Mouse (Mus musculus): ENCODE results near the gene Zc3hc1. TPM values are rescaled to one million over a fixed set of nuclear protein-coding genes. Genes with fewer than 3 reads are reported as not detected.

The Zc3hc1 gene
- polyA plus RNA-seq, 1 experiment from 2014 or later = 74.9 TPM

DNA sequence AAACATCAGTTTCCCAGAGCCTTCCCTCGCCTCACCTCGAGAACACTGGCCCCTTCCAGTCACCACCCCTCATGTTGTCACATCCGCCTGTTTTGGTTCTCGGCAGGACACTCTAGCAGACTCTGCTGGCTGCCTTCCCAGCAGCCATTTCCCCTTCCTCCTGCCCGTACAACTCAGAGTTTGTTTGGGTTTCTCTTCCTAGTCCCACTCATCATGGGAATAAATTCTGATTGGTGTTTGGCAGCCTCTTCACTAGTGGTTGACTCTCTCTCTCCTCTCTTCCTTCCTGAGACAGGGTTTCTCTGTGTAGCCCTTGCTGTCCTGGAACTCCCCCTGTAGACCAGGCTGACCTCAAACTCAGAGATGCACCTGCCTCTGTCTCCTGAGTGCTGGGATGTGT is 53.9 kb downstream of the Zc3hc1 start:
- H3K27ac ChIP-seq = no peak overlapping the region
- H3K4me3 ChIP-seq = no peak overlapping the region
- no peaks in the 10 kb centered on the region for H3K36me3 ChIP-seq
- no peak for DNase-seq (ENCODE audit: low spot score)
- no peaks in the 10 kb centered on the region for H3K9me3 ChIP-seq
- peaks cover 5% of the 10 kb centered on the region; the same call in 1 of the 2 replicates for H3K4me1 ChIP-seq (replicated peaks)
- 46% methylated on average over 5 of the region's 5 CpGs for WGBS
- H3K27me3 ChIP-seq (ENCODE audit: insufficient read depth, poor library complexity, severe bottlenecking) = no peaks in the 10 kb centered on the region

DNA sequence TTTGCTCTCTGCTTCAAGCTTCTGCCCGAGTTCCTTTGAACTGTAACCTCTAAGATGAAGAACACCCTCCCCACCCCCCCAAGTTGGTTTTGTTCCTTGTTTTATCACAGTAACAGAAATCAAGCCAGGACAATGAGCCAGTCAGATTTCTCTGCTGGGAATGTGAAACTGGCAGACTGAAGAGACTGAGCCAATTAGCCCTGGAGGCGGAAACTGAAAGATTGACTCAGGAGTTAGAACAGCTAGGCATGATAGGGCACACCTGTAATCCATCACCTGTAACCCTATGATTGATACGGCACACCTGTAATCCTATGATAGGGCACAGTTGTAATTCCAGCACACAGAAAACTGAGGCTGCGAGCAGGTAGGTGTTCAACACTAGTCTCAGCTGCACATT is 58.6 kb downstream of the Zc3hc1 start:
- peaks cover 5% of the 10 kb centered on the region; the same call in 1 of the 2 replicates for H3K4me1 ChIP-seq (replicated peaks)
- H3K9me3 ChIP-seq = no peaks in the 10 kb centered on the region
- H3K4me3 ChIP-seq = no peak overlapping the region
- WGBS = 76% methylated on average over 4 of the region's 4 CpGs
- H3K27ac ChIP-seq = no peak overlapping the region
- no peak for DNase-seq (ENCODE audit: low spot score)
- H3K36me3 ChIP-seq = no peaks in the 10 kb centered on the region
- H3K27me3 ChIP-seq (ENCODE audit: insufficient read depth, poor library complexity, severe bottlenecking) = no peaks in the 10 kb centered on the region

DNA sequence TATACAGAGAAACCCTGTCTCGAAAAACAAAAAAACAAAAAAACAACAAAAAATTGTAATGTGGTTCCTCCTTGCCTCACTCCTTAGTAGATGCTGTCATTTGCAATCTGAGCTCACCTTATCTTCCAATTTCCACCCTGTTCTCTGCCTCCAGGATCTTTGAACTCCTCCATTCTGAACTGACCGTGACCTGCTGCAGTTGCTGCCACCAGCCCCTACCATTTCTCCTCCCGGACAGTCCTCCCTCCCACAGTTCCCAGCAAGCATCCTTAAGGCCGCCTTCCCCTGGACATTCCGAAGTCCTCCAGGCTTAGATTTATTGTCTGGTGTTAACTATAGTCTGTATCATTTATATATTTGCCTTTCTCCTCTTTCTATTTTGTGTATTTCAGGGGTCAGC is 60.1 kb downstream of the Zc3hc1 start:
- no peaks in the 10 kb centered on the region for H3K27me3 ChIP-seq (ENCODE audit: insufficient read depth, poor library complexity, severe bottlenecking)
- H3K4me1 ChIP-seq (replicated peaks) = peaks cover 5% of the 10 kb centered on the region; the same call in 1 of the 2 replicates
- no peaks in the 10 kb centered on the region for H3K36me3 ChIP-seq
- H3K4me3 ChIP-seq = no peak overlapping the region
- DNase-seq (ENCODE audit: low spot score) = no peak
- H3K9me3 ChIP-seq = no peaks in the 10 kb centered on the region
- no peak overlapping the region for H3K27ac ChIP-seq
- 82% methylated on average over 5 of the region's 5 CpGs for WGBS

DNA sequence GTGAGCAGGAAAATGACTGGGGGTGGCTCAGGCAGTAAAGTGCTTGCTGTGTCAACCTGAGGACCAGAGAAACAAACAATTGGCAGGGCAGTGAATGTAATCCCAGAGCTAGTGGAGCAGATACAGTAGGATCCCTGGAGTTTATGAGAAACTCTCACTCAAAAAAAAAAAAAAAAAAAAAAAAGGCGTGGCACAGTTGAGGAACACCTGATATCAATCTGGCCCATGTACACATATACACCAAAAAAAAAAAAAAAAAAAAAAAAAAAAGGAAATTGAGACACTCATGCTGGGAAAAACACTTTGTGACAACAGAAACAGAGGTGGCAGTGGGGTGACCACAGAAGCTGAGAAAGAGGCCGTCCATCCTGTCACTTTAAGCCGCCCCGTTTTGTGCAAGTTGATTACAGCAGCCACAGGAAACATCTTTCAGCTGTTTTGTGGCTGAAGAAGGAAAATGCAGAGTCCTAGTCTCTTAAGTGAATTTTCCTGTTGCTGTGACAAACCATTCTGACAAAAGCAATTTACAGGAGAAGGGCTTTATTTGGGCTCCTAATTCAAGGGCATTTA is 64.8 kb downstream of the Zc3hc1 start:
- Histone ChIP-seq H3K4me3 (no peak overlapping the region), H3K4me1 (replicated peaks) (no peaks in the 10 kb centered on the region), H3K27me3 (ENCODE audit: insufficient read depth, poor library complexity, severe bottlenecking) (no peaks in the 10 kb centered on the region), H3K9me3 (no peaks in the 10 kb centered on the region), H3K36me3 (no peaks in the 10 kb centered on the region), H3K27ac (no peak overlapping the region)
- 74% methylated on average over 3 of the region's 4 CpGs for WGBS
- DNase-seq (ENCODE audit: low spot score) = no peak

DNA sequence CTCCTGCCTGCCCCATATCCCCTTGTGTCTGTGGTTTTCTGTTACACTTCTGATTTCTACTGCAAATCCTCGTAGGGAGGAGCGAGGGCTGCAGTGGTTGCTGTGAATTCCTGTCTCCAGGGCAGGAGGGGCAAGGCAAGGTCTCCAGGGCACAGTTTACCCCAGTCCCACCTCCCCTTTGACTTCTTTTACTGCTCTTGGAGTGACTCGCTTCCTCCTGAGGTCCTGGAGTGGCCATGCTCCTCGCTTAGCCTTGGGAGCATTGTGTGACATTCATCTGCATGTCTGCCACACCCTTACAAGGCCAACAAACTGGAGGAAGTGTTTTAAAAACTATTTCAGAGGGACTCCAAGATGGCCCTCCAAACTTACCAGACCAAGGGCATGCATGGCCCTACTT is 69.8 kb downstream of the Zc3hc1 start:
- no peaks in the 10 kb centered on the region for H3K36me3 ChIP-seq
- H3K27ac ChIP-seq = no peak overlapping the region
- no peak overlapping the region for H3K4me3 ChIP-seq
- 50% methylated on average over 4 of the region's 4 CpGs for WGBS
- no peaks in the 10 kb centered on the region for H3K4me1 ChIP-seq (replicated peaks)
- no peak for DNase-seq (ENCODE audit: low spot score)
- no peaks in the 10 kb centered on the region for H3K27me3 ChIP-seq (ENCODE audit: insufficient read depth, poor library complexity, severe bottlenecking)
- H3K9me3 ChIP-seq = no peaks in the 10 kb centered on the region

DNA sequence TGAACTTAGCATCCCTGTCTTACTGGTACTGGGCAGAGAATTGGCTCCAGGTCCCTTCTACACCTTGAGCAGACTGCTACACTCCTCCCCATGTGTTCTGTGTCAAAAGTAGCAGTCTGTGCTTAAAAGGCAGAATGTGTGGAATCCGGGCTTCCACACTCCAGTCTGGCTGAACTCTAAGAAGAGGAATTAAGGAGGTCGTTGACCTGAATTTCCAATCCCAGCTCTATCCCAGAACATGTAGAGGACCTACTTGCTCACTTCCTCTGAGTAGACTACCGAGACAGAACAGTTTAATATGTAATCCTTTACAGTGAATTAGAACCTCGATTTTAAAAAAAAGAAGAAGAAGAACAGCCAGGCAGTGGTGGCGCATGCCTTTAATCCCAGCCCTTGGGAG is 71.6 kb downstream of the Zc3hc1 start:
- Histone ChIP-seq H3K27ac (no peak overlapping the region), H3K36me3 (no peaks in the 10 kb centered on the region), H3K9me3 (no peaks in the 10 kb centered on the region), H3K27me3 (ENCODE audit: insufficient read depth, poor library complexity, severe bottlenecking) (no peaks in the 10 kb centered on the region), H3K4me3 (no peak overlapping the region), H3K4me1 (replicated peaks) (no peaks in the 10 kb centered on the region)
- WGBS = 86% methylated on average over 5 of the region's 5 CpGs
- DNase-seq (ENCODE audit: low spot score) = no peak

Other genes with a start within 250 kb of the Zc3hc1 start
- gene Ube2h, start 86.5 kb downstream of the Zc3hc1 start, polyA plus RNA-seq (2016; fragmentation: Nextera tagmentation; extraction: Ambion mirVana) = 29.6 and 34.2 TPM in 2 replicates
- 26.1 and 29.2 TPM in 2 replicates for gene Klhdc10, start 10.8 kb upstream of the Zc3hc1 start, polyA plus RNA-seq (2016; fragmentation: Nextera tagmentation; extraction: Ambion mirVana)
- gene Tmem209, start 118.8 kb upstream of the Zc3hc1 start, polyA plus RNA-seq (2016; fragmentation: Nextera tagmentation; extraction: Ambion mirVana) = 38.3 and 40.3 TPM in 2 replicates
- 0.34 and 0.35 TPM in 2 replicates for gene Ssmem1, start 118.8 kb upstream of the Zc3hc1 start, polyA plus RNA-seq (2016; fragmentation: Nextera tagmentation; extraction: Ambion mirVana)
- 19.6 and 20.0 TPM in 2 replicates for gene Cpa2, start 150.6 kb upstream of the Zc3hc1 start, polyA plus RNA-seq (2016; fragmentation: Nextera tagmentation; extraction: Ambion mirVana)
- gene Cpa4, start 177.3 kb upstream of the Zc3hc1 start, polyA plus RNA-seq (2016; fragmentation: Nextera tagmentation; extraction: Ambion mirVana) = 1.4 and 2.5 TPM in 2 replicates
- 0.08 and 0.44 TPM in 2 replicates for gene Cpa5, start 220.0 kb upstream of the Zc3hc1 start, polyA plus RNA-seq (2016; fragmentation: Nextera tagmentation; extraction: Ambion mirVana)
- 0.14 and 0.16 TPM in 2 replicates for gene Cpa1, start 248.2 kb upstream of the Zc3hc1 start, polyA plus RNA-seq (2016; fragmentation: Nextera tagmentation; extraction: Ambion mirVana)

Measured in hindbrain, embryonic 10.5 days (tissue).